In genomic region chr10:92641032-92641431, GRCm38 (mm10) we compare ENCODE assay signal across 11 mouse cellular contexts.
A peak's percentile ranks its signal among the peaks of the same experiment; 100 is the strongest.
DNase-seq lines count a peak whose midpoint lies in the region; ATAC-seq lines count a peak whose summit lies in the region.
"Had no signal": no experiment of that assay in that cellular context is flagged by ENCODE, and none has a peak within 500 bp of the region (broad histone marks: within the 10 kb centered on the region; RNA-seq: fewer than 3 reads in every experiment).

No protein-coding gene starts in this region.

- no peak overlapping the region for H3K9ac ChIP-seq in hindbrain, embryonic 13.5 days
- H3K9ac ChIP-seq: heart, embryonic 15.5 days had no signal

- no peak for ATAC-seq in hindbrain, embryonic 13.5 days (ENCODE audit: low FRiP score)

- no peak overlapping the region for H3K27ac ChIP-seq in hindbrain, embryonic 13.5 days
- H3K27ac ChIP-seq: heart, embryonic 15.5 days had no signal

- no peaks in the 10 kb centered on the region for H3K27me3 ChIP-seq in hindbrain, embryonic 13.5 days
- H3K27me3 ChIP-seq: heart, embryonic 15.5 days had no signal

- H3K4me2 ChIP-seq in hindbrain, embryonic 13.5 days = no peak overlapping the region
- H3K4me2 ChIP-seq: heart, embryonic 15.5 days had no signal

- peaks cover 5% of the 10 kb centered on the region for H3K9me3 ChIP-seq in hindbrain, embryonic 13.5 days
- H3K9me3 ChIP-seq: heart, embryonic 15.5 days had no signal

- H3K36me3 ChIP-seq in hindbrain, embryonic 13.5 days = no peaks in the 10 kb centered on the region; the same call in 1 of the 2 replicates
- H3K36me3 ChIP-seq: heart, embryonic 15.5 days had no signal

- no peak overlapping the region for H3K4me3 ChIP-seq in hindbrain, embryonic 13.5 days
- H3K4me3 ChIP-seq: heart, embryonic 15.5 days had no signal

- H3K4me1 ChIP-seq in hindbrain, embryonic 13.5 days (replicated peaks) = peaks cover 6% of the 10 kb centered on the region
- H3K4me1 ChIP-seq: heart, embryonic 15.5 days had no signal

- DNase-seq in kidney, adult 18-20 months = peak; percentile 4
- DNase-seq in kidney, postnatal 14 days = no peak
- peak; percentile 1 for DNase-seq in lung, postnatal 36 days
- no peak for DNase-seq in lung, adult 18-20 months
- peak; percentile 29 for DNase-seq in NIH3T3 (ENCODE audit: low read depth)
- DNase-seq in layer of hippocampus, adult 9-10 months (ENCODE audit: low spot score) = peak; percentile 8
- DNase-seq: adrenal gland, adult 2 months; cerebellum, adult 8-10 months; midbrain, embryonic 14.5 days had no signal

Comparison
In these comparisons a context has a peak if more than half of its experiments do, and no peak if none do; other contexts are left out.
1. DNase-seq: peak in kidney, adult 18-20 months (single experiment), lung, postnatal 36 days (single experiment), NIH3T3 (single experiment) and layer of hippocampus, adult 9-10 months (single experiment); none in kidney, postnatal 14 days (single experiment) and lung, adult 18-20 months (0 of 2).